Mouse (Mus musculus) layer of hippocampus, adult 8-10 months (tissue): ENCODE results near the gene Celsr3. TPM values are rescaled to one million over a fixed set of nuclear protein-coding genes. Genes with fewer than 3 reads are reported as not detected.
A peak's percentile ranks its signal among the peaks of the same experiment; 100 is the strongest.

ENCODE experiments used
- DNase-seq, 2 experiments: peaks; one replicate each; pipeline ENCODE4 v3.0.0; 2022; ENCODE audit warnings: low spot score in 2 of 2
- total RNA-seq, 4 experiments: library from RNA; stranded (reverse); gene quantifications; 2 replicates each; pipeline ENCODE4 v1.2.4; 2022

Gene Celsr3
- total RNA-seq, result 10 to 100 TPM; 52.5 to 77.9 (median 69.6) TPM

GRCm38 (mm10) chr9:108825820-108826699 lies at the start of gene Celsr3:
Gene Celsr3 (plus strand): TSS chr9:108826320.
- peak; percentile 81 to 89 for DNase-seq

- DNase-seq, result no peak
Measured at GRCm38 (mm10) chr9:108776614-108777013, 49.5 kb upstream of the Celsr3 start.

GRCm38 (mm10) chr9:108777276-108777675 lies 48.8 kb upstream of the Celsr3 start:
- no peak for DNase-seq

- no peak for DNase-seq
Measured at GRCm38 (mm10) chr9:108780959-108781358, 45.2 kb upstream of the Celsr3 start.

GRCm38 (mm10) chr9:108781891-108782290 lies 44.2 kb upstream of the Celsr3 start:
- DNase-seq, result no peak

GRCm38 (mm10) chr9:108782836-108783547 lies 43.1 kb upstream of the Celsr3 start:
- no peak for DNase-seq

- DNase-seq, result peak; percentile 94 to 95
Measured at GRCm38 (mm10) chr9:108783548-108784463, 42.3 kb upstream of the Celsr3 start, which contains the start of gene Ip6k2. Gene Ip6k2 (plus strand): TSS chr9:108783796.

- no peak for DNase-seq
Measured at GRCm38 (mm10) chr9:108785416-108785815, 40.7 kb upstream of the Celsr3 start.

GRCm38 (mm10) chr9:108786494-108786893 lies 39.6 kb upstream of the Celsr3 start:
- no peak for DNase-seq

GRCm38 (mm10) chr9:108787080-108787479 lies 39.0 kb upstream of the Celsr3 start:
- no peak for DNase-seq

- no peak for DNase-seq
Measured at GRCm38 (mm10) chr9:108788713-108789112, 37.4 kb upstream of the Celsr3 start.

GRCm38 (mm10) chr9:108792307-108792706 lies 33.8 kb upstream of the Celsr3 start:
- no peak for DNase-seq

GRCm38 (mm10) chr9:108792730-108793129 lies 33.4 kb upstream of the Celsr3 start:
- DNase-seq, result no peak

- no peak for DNase-seq
Measured at GRCm38 (mm10) chr9:108795281-108795680, 30.8 kb upstream of the Celsr3 start.

- no peak for DNase-seq
Measured at GRCm38 (mm10) chr9:108795762-108796161, 30.4 kb upstream of the Celsr3 start.

- DNase-seq, result no peak
Measured at GRCm38 (mm10) chr9:108796351-108796981, 29.7 kb upstream of the Celsr3 start.

- no peak for DNase-seq
Measured at GRCm38 (mm10) chr9:108797477-108797876, 28.6 kb upstream of the Celsr3 start.

GRCm38 (mm10) chr9:108798508-108799075 lies 27.5 kb upstream of the Celsr3 start:
- no peak for DNase-seq

- no peak for DNase-seq
Measured at GRCm38 (mm10) chr9:108799564-108799963, 26.6 kb upstream of the Celsr3 start.

GRCm38 (mm10) chr9:108805768-108806167 lies 20.4 kb upstream of the Celsr3 start:
- no peak for DNase-seq
